Mouse (Mus musculus) heart, postnatal 4 days (tissue): ENCODE measurements around the gene Foxp4. TPM values are rescaled to one million over a fixed set of nuclear protein-coding genes. Genes with fewer than 3 reads are reported as not detected.

ENCODE experiments used
- total RNA-seq, 2 experiments: library from RNA; stranded (reverse); gene quantifications; 2 replicates each; pipeline ENCODE4 v1.2.3; 2021

Gene Foxp4
- total RNA-seq, 2 experiments from 2014 or later = 18.1 to 19.6 TPM

Other genes with a start within 250 kb of the Foxp4 start
- 100 to 1,000 TPM; 156 to 160 TPM for gene Tomm6, start 236.3 kb downstream of the Foxp4 start, total RNA-seq
- 1 to 10 TPM; 5.2 to 6.0 TPM for gene Frs3, start 235.6 kb downstream of the Foxp4 start, total RNA-seq
- gene Gm21981, start 230.2 kb downstream of the Foxp4 start, total RNA-seq = 1 to 10 TPM in 1 of 2 experiments, under 1 TPM in 1; 0.98 to 1.1 TPM
- 1 to 10 TPM; 1.8 to 2.1 TPM for gene Prickle4, start 229.9 kb downstream of the Foxp4 start, total RNA-seq
- gene Pgc, start 197.8 kb downstream of the Foxp4 start, total RNA-seq = not detected
- gene Tfeb, start 187.6 kb downstream of the Foxp4 start, total RNA-seq = 10 to 100 TPM; 50.3 to 53.1 TPM
- 10 to 100 TPM; 16.4 to 20.2 TPM for gene Mdfi, start 90.0 kb downstream of the Foxp4 start, total RNA-seq
- gene 1700122O11Rik, start 113.6 kb upstream of the Foxp4 start, total RNA-seq = not detected
- gene 1700067P10Rik, start 164.7 kb upstream of the Foxp4 start, total RNA-seq = not detected
- not detected for gene 9830107B12Rik, start 221.6 kb upstream of the Foxp4 start, total RNA-seq
- gene A530064D06Rik, start 242.6 kb upstream of the Foxp4 start, total RNA-seq = not detected